Mouse (Mus musculus) retina, embryonic 14.5 days (tissue): ENCODE measurements at regions not wholly inside any gene's neighbourhood (a gene's known extent, or its start where the extent isn't known, plus 50 kb on each side); places are given as distances from the start of the nearest gene placed in this dataset.

Source experiments
- DNase-seq: peaks from one replicate; pipeline ENCODE4 v3.0.0-alpha.2; 2015; ENCODE audit warnings: low spot score

GRCm38 (mm10) chr17:45889451-45889850, 142.7 kb downstream of the Vegfa start:
- no peak for DNase-seq

DNA sequence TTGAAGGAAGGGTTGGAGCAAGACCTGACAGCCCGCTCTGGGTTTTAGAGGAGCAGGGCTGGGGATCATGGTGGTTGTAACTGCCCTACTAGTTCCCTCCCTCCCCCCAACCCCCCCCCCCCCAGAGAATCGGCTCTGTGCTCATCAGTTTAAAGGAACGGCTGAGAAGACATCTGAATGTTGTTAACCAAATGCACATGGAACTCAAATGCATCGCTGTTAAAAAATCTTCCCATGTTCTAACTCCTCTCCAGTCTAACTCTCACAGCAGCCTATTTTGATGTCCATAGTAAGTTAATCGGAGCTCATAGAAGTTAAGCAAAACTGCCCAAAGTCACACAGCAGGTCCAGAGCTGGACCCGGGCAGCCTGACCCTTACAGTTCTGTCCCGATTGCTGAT, 143.1 kb downstream of the Vegfa start:
- DNase-seq, result no peak

DNA sequence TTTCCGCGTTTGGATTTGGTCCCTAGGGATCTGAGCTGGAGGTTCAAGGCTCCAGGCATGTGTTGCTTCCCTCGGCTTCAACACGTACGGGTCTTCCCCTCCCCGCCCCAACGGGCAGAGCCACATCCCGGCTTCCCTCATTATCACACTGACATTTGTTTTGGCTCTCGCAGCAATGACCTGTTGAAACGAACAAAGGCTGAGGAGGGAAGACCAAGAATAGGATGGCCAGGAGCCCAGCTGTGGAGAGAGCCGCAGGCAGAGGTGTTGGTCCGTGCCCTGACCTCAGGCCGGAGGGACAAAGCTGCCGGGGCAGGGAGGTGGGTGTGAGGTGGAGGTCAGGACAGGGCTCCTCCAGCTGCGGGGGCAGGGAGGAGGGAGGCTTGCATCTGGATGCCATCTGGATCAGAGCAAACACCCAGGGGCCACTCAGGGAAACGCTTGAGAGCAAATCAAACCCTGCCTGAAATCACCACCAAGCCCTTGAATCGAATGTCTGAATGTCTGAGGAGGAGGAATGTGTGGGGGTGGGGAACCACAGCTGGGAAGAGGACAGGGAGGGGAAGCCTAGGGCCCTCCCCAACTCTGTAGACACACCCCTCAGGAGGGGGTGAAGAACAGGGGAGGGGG, 145.6 kb downstream of the Vegfa start:
- no peak for DNase-seq

- DNase-seq, result no peak
These were observed 146.5 kb downstream of the Vegfa start for GRCm38 (mm10) chr17:45885461-45886336.

DNA sequence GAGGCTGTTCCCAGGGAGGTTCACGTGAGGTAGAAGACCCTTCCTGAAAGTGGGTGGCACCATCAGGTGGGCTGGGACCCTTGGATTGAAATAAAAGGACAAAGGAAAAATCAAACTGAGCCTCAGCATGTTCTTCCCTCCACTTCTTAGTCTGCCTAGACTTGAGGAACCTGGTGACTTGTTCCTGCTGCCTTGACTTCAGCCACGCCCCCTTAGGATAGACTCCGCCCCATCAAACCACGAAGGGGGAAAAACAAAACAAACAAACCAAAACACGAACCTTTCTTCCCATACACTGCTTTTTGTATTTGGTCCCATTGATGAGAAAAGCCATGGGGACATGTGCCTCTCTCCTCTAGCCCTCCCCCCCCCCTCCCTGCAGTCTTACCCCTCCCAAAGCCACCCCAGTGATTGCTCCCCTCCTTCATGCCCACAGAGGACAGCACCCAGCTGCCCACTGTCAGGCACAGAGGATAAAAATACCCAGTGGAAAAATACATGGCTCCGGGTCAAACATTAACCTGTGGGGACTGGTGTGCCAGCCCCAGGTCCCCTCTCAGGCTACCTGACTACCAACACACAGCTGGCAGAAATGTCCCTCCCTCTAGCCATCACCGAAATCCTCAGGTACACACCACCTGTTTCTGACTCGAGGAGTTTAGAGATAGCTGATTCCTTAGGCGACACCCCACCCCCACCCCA, 148.0 kb downstream of the Vegfa start:
- no peak for DNase-seq

DNA sequence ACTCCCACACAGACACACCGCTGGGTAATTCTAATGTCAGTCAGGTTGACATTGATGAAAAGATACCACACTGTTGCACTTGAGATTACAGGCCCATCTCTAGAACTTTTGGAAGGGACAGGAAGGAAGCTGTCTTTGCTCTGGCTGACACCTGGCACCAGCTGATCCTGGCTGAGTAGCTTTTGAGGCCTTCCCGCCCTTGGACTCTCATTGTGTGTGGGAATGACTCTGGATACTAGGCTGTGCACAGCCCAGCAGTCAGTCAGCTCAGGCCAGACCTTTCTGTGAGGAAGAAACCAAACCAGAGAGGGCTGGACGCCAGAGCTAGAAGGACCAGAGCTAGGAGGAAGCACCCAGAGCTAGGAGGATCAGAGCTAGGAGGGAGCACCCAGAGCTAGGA, 149.0 kb upstream of the 1600014C23Rik start:
- DNase-seq, result no peak

DNA sequence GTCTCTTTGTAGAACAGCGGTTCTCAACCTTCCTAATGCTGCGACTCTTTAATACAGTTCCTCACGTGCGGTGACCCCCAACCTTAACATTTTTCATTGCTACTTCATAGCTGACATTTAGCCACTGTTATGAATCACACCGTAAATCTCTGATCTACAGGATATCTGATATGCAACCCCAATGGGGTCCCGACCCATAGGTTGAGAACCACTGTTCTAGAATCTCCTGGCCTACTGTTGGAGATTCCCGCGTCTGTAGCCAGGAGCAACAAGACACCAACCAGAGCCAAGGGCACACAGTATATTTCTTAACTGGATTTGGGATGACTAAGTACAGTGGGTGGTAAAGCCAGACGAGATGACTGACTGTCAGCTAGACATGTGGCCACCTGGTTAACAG, 147.6 kb upstream of the 1600014C23Rik start:
- no peak for DNase-seq

DNA sequence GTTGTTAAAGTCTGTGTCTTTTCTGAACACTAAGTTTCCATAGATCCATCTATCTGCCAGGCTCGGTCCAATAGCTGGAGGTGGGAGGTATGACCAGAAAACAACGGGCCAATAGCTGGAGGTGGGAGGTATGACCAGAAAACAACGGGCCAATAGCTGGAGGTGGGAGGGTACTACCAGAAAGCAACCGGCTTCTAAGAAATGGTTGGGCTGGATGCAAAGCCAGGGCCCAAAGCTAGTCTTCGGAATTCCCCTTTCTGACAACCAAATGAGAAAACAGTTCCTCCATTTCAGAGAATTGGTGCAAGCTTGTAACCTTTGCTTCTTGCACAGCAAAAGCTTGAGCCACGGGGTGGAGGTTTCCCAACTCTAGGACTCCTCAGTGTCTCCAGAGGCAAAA, 147.1 kb upstream of the 1600014C23Rik start:
- no peak for DNase-seq

DNA sequence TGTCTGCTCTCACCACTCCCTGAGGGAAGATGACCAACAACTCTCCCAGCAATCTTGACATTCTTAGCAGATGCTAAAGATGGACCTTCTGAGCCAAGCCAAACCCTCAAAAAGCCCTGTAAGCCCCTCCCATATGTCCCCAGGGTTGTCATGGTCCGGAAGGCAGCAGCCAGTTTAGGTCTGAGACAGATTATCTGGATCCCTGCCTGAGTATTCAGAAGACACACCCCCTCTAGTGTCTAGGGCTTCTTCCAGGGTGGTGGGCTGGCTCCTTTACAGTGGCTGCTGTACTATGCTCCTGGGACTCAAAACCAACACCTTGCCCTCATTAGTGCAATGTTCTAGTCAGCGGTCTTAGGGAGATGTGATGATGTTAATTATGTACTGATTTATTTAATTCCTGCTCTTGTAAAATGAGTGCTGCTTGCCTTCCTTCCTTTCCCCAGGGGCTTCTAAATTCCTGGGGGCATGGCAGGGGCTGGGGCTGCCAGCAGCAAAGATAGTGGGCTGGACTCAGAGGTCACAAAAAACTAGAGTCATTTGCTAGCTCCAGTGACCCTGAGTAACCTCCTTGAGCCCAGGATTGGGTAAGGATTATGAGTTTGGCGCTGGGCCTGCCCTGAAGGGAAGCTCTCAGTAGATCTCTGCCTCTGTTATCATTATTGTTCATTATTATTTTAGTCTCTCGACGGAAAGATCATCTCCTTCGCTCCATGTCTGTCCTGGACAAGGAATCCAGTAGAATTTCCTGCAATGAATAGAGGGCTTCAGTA, 146.0 kb upstream of the 1600014C23Rik start:
- DNase-seq, result no peak

GRCm38 (mm10) chr17:45878394-45878793, 144.8 kb upstream of the 1600014C23Rik start:
- DNase-seq, result no peak

DNA sequence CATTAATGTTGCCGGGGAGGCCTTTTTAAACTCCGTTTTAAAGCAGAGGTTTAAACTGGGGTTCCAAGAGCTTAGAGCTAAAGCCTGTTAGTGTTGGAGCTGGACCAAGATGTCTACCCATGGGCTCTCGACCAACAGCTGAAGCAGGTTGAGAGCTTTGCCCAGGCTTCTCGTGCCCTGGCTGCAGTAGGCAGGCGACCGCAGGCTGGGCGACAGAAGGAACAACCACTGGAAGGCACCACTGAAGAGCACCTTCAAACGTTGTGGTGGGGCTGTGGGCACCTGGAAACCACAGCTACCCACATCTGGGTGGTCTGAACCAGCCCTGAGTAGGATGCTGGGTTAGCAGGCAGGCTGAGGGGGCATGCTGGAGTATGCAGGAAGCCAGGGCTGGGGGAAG, 141.7 kb upstream of the 1600014C23Rik start:
- DNase-seq, result no peak

DNA sequence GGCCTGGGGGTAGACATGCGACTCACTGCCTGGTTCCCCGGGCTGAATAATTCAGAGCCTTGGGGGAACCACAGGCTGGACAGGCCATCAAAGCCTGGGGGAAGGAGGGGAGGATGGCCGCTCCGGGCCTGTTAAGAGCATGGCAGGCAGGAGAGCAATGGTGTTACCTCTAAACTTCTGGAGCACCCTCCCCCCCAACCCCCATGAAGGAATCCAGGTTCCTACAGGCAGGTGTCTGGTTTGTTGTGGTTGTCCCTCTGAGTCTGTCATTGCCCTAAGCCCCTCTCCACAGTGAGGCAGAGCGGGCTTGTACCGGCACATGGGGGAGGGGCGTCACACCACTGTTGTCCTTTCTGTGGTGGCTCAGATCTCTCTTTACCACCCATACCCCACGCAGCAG, 140.4 kb upstream of the 1600014C23Rik start:
- DNase-seq, result no peak

GRCm38 (mm10) chr17:45873200-45873955, 139.7 kb upstream of the 1600014C23Rik start:
- DNase-seq, result peak; percentile 77

- DNase-seq, result no peak
These were observed 138.3 kb upstream of the 1600014C23Rik start for GRCm38 (mm10) chr17:45871666-45872653.

DNA sequence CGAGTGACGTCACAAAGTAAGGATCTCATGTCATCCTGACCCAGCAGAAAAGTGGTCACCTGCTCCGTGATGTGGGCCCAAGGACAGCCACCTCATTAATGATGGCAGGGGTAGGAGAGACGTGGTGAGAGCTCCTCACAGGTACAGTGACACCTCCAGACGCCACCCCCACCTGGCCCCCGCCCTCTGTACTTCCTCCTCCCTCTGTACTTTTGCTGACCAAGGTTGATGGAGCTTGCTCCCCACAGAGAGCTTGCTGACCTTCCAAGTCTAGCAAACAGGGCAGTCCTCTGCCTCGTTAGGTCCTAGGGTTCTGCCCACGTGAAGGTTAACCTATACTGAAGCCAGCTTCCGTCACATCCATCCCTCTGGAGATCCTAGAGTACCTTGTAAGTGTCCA, 137.4 kb upstream of the 1600014C23Rik start:
- DNase-seq, result no peak

- no peak for DNase-seq
These were observed 135.6 kb upstream of the 1600014C23Rik start for GRCm38 (mm10) chr17:45869014-45869968.

GRCm38 (mm10) chr17:45868539-45868938, 134.9 kb upstream of the 1600014C23Rik start:
- no peak for DNase-seq

GRCm38 (mm10) chr17:45867727-45868126, 134.1 kb upstream of the 1600014C23Rik start:
- no peak for DNase-seq
